Mouse (Mus musculus) ES-Bruce4 (cell line): Measurements from ENCODE around the gene Hoxb4. TPM values are rescaled to one million over a fixed set of nuclear protein-coding genes. Genes with fewer than 3 reads are reported as not detected.

Experiments
- H3K27ac ChIP-seq: 2 replicates; pipeline ENCODE4 v1.5.1; 2012; ENCODE audit warnings: low read length, inconsistent platforms; ENCODE audit not compliant: insufficient read depth
- H3K27me3 ChIP-seq: 2 replicates; pipeline ENCODE4 v1.6.1; 2012; ENCODE audit warnings: mild to moderate bottlenecking, low read length, inconsistent platforms; ENCODE audit not compliant: control insufficient read depth, poor library complexity, insufficient read depth, severe bottlenecking
- H3K36me3 ChIP-seq: 2 replicates; pipeline ENCODE4 v1.6.1; 2012; ENCODE audit warnings: inconsistent platforms, mild to moderate bottlenecking, low read length, moderate library complexity; ENCODE audit not compliant: control insufficient read depth, poor library complexity, insufficient read depth, severe bottlenecking
- H3K4me1 ChIP-seq: one replicate; pipeline ENCODE4 v1.8.1; 2011; ENCODE audit warnings: low read length; ENCODE audit not compliant: control insufficient read depth, insufficient read depth
- H3K4me3 ChIP-seq: 2 replicates; pipeline ENCODE4 v1.5.1; 2011; ENCODE audit warnings: low read depth, mild to moderate bottlenecking, low read length
- H3K9ac ChIP-seq: 2 replicates; pipeline ENCODE4 v1.6.1; 2012; ENCODE audit warnings: low read depth, mild to moderate bottlenecking, inconsistent platforms; ENCODE audit not compliant: poor library complexity, severe bottlenecking
- H3K9me3 ChIP-seq: replicated peaks from 2 replicates; pipeline ENCODE4 v1.6.1; 2012; ENCODE audit warnings: mild to moderate bottlenecking, low read length, inconsistent platforms; ENCODE audit not compliant: control insufficient read depth, poor library complexity, insufficient read depth, severe bottlenecking
- CTCF ChIP-seq: IDR thresholded peaks from one replicate; pipeline ENCODE4 v1.8.1; 2011; ENCODE audit warnings: low read depth, low read length
- EP300 ChIP-seq: IDR thresholded peaks from 2 replicates; pipeline ENCODE4 v1.6.1; 2011; ENCODE audit warnings: low read depth, low read length; ENCODE audit not compliant: insufficient read depth
- POLR2A ChIP-seq: IDR thresholded peaks from one replicate; pipeline ENCODE4 v1.8.1; 2011; ENCODE audit warnings: low read length; ENCODE audit not compliant: insufficient read depth
- polyA plus RNA-seq: library from polyadenylated mRNA; stranded (reverse); fragments of >200 nt; gene quantifications from 2 replicates; pipeline ENCODE4 v1.2.4, GENCODE M21; 2011; ENCODE audit warnings: low read depth; ENCODE audit not compliant: missing spikeins, insufficient read depth, insufficient read length

The Hoxb4 gene
- polyA plus RNA-seq, 1 experiment = 0.70 TPM

GRCm38 (mm10) chr11:96292565-96293301, 25.3 kb upstream of the Hoxb4 start:
- no peaks in the 10 kb centered on the region for H3K36me3 ChIP-seq
- no peaks in the 10 kb centered on the region for H3K4me1 ChIP-seq
- TF ChIP-seq CTCF (no peak), EP300 (no peak), POLR2A (no peak)
- H3K4me3 ChIP-seq = no peak overlapping the region
- no peak overlapping the region for H3K27ac ChIP-seq
- no peaks in the 10 kb centered on the region for H3K9me3 ChIP-seq
- H3K9ac ChIP-seq = no peak overlapping the region
- peaks cover 74% of the 10 kb centered on the region for H3K27me3 ChIP-seq

- H3K9ac ChIP-seq = no peak overlapping the region
- no peak overlapping the region for H3K27ac ChIP-seq
- no peaks in the 10 kb centered on the region for H3K36me3 ChIP-seq
- H3K4me1 ChIP-seq = no peaks in the 10 kb centered on the region
- TF ChIP-seq EP300 (no peak), CTCF (no peak), POLR2A (no peak)
- H3K9me3 ChIP-seq = no peaks in the 10 kb centered on the region
- no peak overlapping the region for H3K4me3 ChIP-seq
- peaks cover 73% of the 10 kb centered on the region for H3K27me3 ChIP-seq
These were observed 24.7 kb upstream of the Hoxb4 start for GRCm38 (mm10) chr11:96293302-96293921.

GRCm38 (mm10) chr11:96294245-96295091, 23.6 kb upstream of the Hoxb4 start:
- Histone ChIP-seq H3K27me3 (peaks cover 79% of the 10 kb centered on the region), H3K4me3 (no peak overlapping the region), H3K36me3 (no peaks in the 10 kb centered on the region), H3K4me1 (no peaks in the 10 kb centered on the region), H3K9ac (no peak overlapping the region), H3K9me3 (no peaks in the 10 kb centered on the region), H3K27ac (no peak overlapping the region)
- TF ChIP-seq CTCF (peak; percentile 70), EP300 (no peak), POLR2A (no peak)

- no peaks in the 10 kb centered on the region for H3K36me3 ChIP-seq
- H3K27me3 ChIP-seq = peaks cover 81% of the 10 kb centered on the region
- no peak overlapping the region for H3K27ac ChIP-seq
- H3K4me1 ChIP-seq = no peaks in the 10 kb centered on the region
- no peaks in the 10 kb centered on the region for H3K9me3 ChIP-seq
- H3K9ac ChIP-seq = no peak overlapping the region
- H3K4me3 ChIP-seq = no peak overlapping the region
- no peak for TF ChIP-seq POLR2A
- no peak for TF ChIP-seq EP300
- TF ChIP-seq CTCF = no peak
These were observed 22.8 kb upstream of the Hoxb4 start for GRCm38 (mm10) chr11:96295092-96295835.

DNA sequence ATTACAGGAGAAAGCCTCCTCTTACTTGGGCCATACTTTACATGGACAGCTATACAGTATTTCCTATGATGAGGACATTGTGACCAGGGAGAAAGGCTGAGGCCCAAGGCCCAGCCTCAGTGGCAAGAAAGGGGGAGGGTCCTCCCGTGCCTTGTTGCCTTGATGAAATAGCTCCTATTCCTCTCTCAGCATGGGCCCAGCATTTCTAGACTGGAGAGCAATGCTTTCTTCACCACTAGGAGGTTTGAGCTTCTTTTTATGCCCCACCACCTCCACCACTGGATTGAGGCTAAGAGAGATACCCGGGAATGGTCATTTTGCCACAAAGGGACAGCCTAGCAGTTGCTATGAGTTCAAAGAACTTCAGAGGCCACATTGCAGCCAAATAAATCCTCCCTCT, 21.1 kb upstream of the Hoxb4 start:
- H3K9ac ChIP-seq = no peak overlapping the region
- no peak overlapping the region for H3K27ac ChIP-seq
- no peak for TF ChIP-seq CTCF
- no peak for TF ChIP-seq POLR2A
- TF ChIP-seq EP300 = no peak
- H3K4me1 ChIP-seq = no peaks in the 10 kb centered on the region
- H3K4me3 ChIP-seq = no peak overlapping the region
- no peaks in the 10 kb centered on the region for H3K9me3 ChIP-seq
- no peaks in the 10 kb centered on the region for H3K36me3 ChIP-seq
- peaks cover 86% of the 10 kb centered on the region for H3K27me3 ChIP-seq
